ENCODE assay signal across 8 mouse cellular contexts in genomic region chr8:69653808-69654357, GRCm38 (mm10). TPM values are rescaled to one million over a fixed set of nuclear protein-coding genes. Genes with fewer than 3 reads are reported as not detected.
DNase-seq lines count a peak whose midpoint lies in the region; ATAC-seq and TF ChIP-seq lines count a peak whose summit lies in the region.

No protein-coding gene starts in this region.

- DNase-seq in kidney, postnatal 0 days (ENCODE audit: low spot score): no peak
- no peak for DNase-seq in kidney, postnatal 4 days
- no peak for DNase-seq in embryonic facial prominence, embryonic 14.5 days (ENCODE audit: low spot score)
- no peak for DNase-seq in hindbrain, postnatal 0 days (ENCODE audit: low spot score)
- DNase-seq in midbrain, postnatal 0 days (ENCODE audit: low spot score): peak; percentile 0
- DNase-seq in urinary bladder, postnatal 36 days (ENCODE audit: low spot score in 2 of 2): no peak
- DNase-seq in layer of hippocampus, adult 11-12 months (ENCODE audit: low spot score): no peak

- H3K4me1 ChIP-seq in kidney, postnatal 0 days (replicated peaks; ENCODE audit: insufficient read depth, low read length): 0 out of 2 replicates have a peak, but pooled peaks cover 5% of the 10 kb centered on the region
- H3K4me1 ChIP-seq in embryonic facial prominence, embryonic 14.5 days (ENCODE audit: control insufficient read depth, insufficient read depth, low read length): 0 out of 2 replicates have a peak, but pooled peaks cover 6% of the 10 kb centered on the region
- peaks cover 5% of the 10 kb centered on the region; the same call in 1 of the 2 replicates for H3K4me1 ChIP-seq in hindbrain, postnatal 0 days (ENCODE audit: insufficient read depth, low read length)
- no peaks in the 10 kb centered on the region for H3K4me1 ChIP-seq in midbrain, postnatal 0 days (ENCODE audit: insufficient read depth, low read length)

- H3K4me2 ChIP-seq in kidney, postnatal 0 days (ENCODE audit: low read length): peak overlapping the region; percentile 86
- peak overlapping the region; percentile 85 for H3K4me2 ChIP-seq in embryonic facial prominence, embryonic 14.5 days (ENCODE audit: low read depth, low read length)
- peak overlapping the region; percentile 91 for H3K4me2 ChIP-seq in hindbrain, postnatal 0 days (ENCODE audit: low read depth, low read length)
- peak overlapping the region; percentile 83 for H3K4me2 ChIP-seq in midbrain, postnatal 0 days (ENCODE audit: low read depth, low read length, poor library complexity, severe bottlenecking)

- ATAC-seq in kidney, postnatal 0 days (replicated peaks; ENCODE audit: low FRiP score, low read depth): no peak
- no peak for ATAC-seq in embryonic facial prominence, embryonic 14.5 days (ENCODE audit: low read depth)
- ATAC-seq in hindbrain, postnatal 0 days: peak; percentile 25
- ATAC-seq in midbrain, postnatal 0 days (ENCODE audit: low FRiP score): peak; percentile 21
- ATAC-seq in megakaryocyte progenitor cell, adult 5-6 weeks (replicated peaks; ENCODE audit: poor library complexity): no peak

- H3K9ac ChIP-seq in kidney, postnatal 0 days (ENCODE audit: low read depth, low read length): peak overlapping the region; percentile 72; the same call in 1 of the 2 replicates
- H3K9ac ChIP-seq in embryonic facial prominence, embryonic 14.5 days (ENCODE audit: low read depth, low read length): peak overlapping the region; percentile 69; the same call in 1 of the 2 replicates
- H3K9ac ChIP-seq in hindbrain, postnatal 0 days (replicated peaks; ENCODE audit: low read length): peak overlapping the region; percentile 74
- no peak overlapping the region for H3K9ac ChIP-seq in midbrain, postnatal 0 days (replicated peaks; ENCODE audit: low read length, poor library complexity, severe bottlenecking)

- no peaks in the 10 kb centered on the region for H3K36me3 ChIP-seq in kidney, postnatal 0 days (ENCODE audit: insufficient read depth, low read length)
- H3K36me3 ChIP-seq in embryonic facial prominence, embryonic 14.5 days (ENCODE audit: control insufficient read depth, insufficient read depth, low read length): no peaks in the 10 kb centered on the region
- H3K36me3 ChIP-seq in hindbrain, postnatal 0 days (ENCODE audit: insufficient read depth, low read length): no peaks in the 10 kb centered on the region
- H3K36me3 ChIP-seq in midbrain, postnatal 0 days (ENCODE audit: insufficient read depth, low read length): no peaks in the 10 kb centered on the region

- 48% methylated on average over 10 of the region's 10 CpGs for WGBS in kidney, postnatal 0 days
- 41% methylated on average over 10 of the region's 10 CpGs for WGBS in embryonic facial prominence, embryonic 14.5 days
- WGBS in hindbrain, postnatal 0 days: 43% methylated on average over 10 of the region's 10 CpGs
- WGBS in midbrain, postnatal 0 days: 40% methylated on average over 10 of the region's 10 CpGs

- H3K9me3 ChIP-seq in kidney, postnatal 0 days (replicated peaks; ENCODE audit: low read length): no peaks in the 10 kb centered on the region
- 0 out of 2 replicates have a peak, but pooled peaks cover 3% of the 10 kb centered on the region for H3K9me3 ChIP-seq in embryonic facial prominence, embryonic 14.5 days (ENCODE audit: control insufficient read depth, low read length)
- no peaks in the 10 kb centered on the region for H3K9me3 ChIP-seq in hindbrain, postnatal 0 days (ENCODE audit: low read length)
- no peaks in the 10 kb centered on the region for H3K9me3 ChIP-seq in midbrain, postnatal 0 days (ENCODE audit: low read length)

- peak overlapping the region; percentile 40 for H3K4me3 ChIP-seq in kidney, postnatal 0 days (replicated peaks; ENCODE audit: low read depth, low read length)
- peak overlapping the region; percentile 57 for H3K4me3 ChIP-seq in embryonic facial prominence, embryonic 14.5 days (ENCODE audit: low read depth, low read length)
- H3K4me3 ChIP-seq in hindbrain, postnatal 0 days (ENCODE audit: low read length): peak overlapping the region; percentile 66
- H3K4me3 ChIP-seq in midbrain, postnatal 0 days (ENCODE audit: low read depth, low read length): peak overlapping the region; percentile 65

- TF ChIP-seq CTCF in kidney, postnatal 0 days (IDR thresholded peaks at IDR 0.05; ENCODE audit: low read depth): 0 out of 2 replicates have a peak, but pooled peaks have one; percentile 15
- TF ChIP-seq CTCF in hindbrain, postnatal 0 days (IDR thresholded peaks at IDR 0.05; ENCODE audit: low read depth): peak; percentile 24; the same call in 1 of the 2 replicates
- no peak; the same call in 1 of the 2 replicates for TF ChIP-seq CTCF in midbrain, postnatal 0 days (IDR thresholded peaks at IDR 0.05)

- H3K27me3 ChIP-seq in kidney, postnatal 0 days (ENCODE audit: insufficient read depth, low read length): no peaks in the 10 kb centered on the region
- H3K27me3 ChIP-seq in embryonic facial prominence, embryonic 14.5 days (replicated peaks; ENCODE audit: control insufficient read depth, insufficient read depth, low read length): no peaks in the 10 kb centered on the region
- H3K27me3 ChIP-seq in hindbrain, postnatal 0 days (ENCODE audit: insufficient read depth, low read length): no peaks in the 10 kb centered on the region
- no peaks in the 10 kb centered on the region for H3K27me3 ChIP-seq in midbrain, postnatal 0 days (ENCODE audit: insufficient read depth, low read length)

- H3K27ac ChIP-seq in kidney, postnatal 0 days: no peak overlapping the region
- no peak overlapping the region for H3K27ac ChIP-seq in embryonic facial prominence, embryonic 14.5 days (replicated peaks; ENCODE audit: low read depth, low read length)
- H3K27ac ChIP-seq in hindbrain, postnatal 0 days: peak overlapping the region; percentile 84; the same call in 1 of the 2 replicates
- H3K27ac ChIP-seq in midbrain, postnatal 0 days (ENCODE audit: low read depth, low read length): peak overlapping the region; percentile 82; the same call in 1 of the 2 replicates

RNA-seq across cellular contexts. Expression of gene Zfp964, which starts 0.4 kb away (rescaled TPM):
- polyA plus RNA-seq in kidney, postnatal 0 days (2015; fragmentation: Nextera tagmentation; extraction: Ambion mirVana): 1.4 and 1.5 TPM in 2 replicates
- 1.5 and 1.8 TPM in 2 replicates for polyA plus RNA-seq in embryonic facial prominence, embryonic 14.5 days (2014; fragmentation: Nextera tagmentation; extraction: Ambion mirVana)
- total RNA-seq in hindbrain, postnatal 0 days (2014; rRNA removed): 3.0 and 6.3 TPM in 2 replicates
- polyA plus RNA-seq in hindbrain, postnatal 0 days (2015; fragmentation: Nextera tagmentation; extraction: Ambion mirVana): 0.93 and 1.4 TPM in 2 replicates
- total RNA-seq in midbrain, postnatal 0 days (2014; rRNA removed): 3.6 and 5.9 TPM in 2 replicates
- 0.99 and 1.2 TPM in 2 replicates for polyA plus RNA-seq in midbrain, postnatal 0 days (2015; fragmentation: Nextera tagmentation; extraction: Ambion mirVana)
- total RNA-seq in megakaryocyte progenitor cell, adult 5-6 weeks (2015): 0.29 TPM in 1 of 2 replicates, not detected in the other
- total RNA-seq in megakaryocyte progenitor cell, adult 5-6 weeks (2017): 0.04 and 0.24 TPM in 2 replicates

RNA-seq across cellular contexts. Expression of gene Zfp868, which starts 28.5 kb away (rescaled TPM):
- 18.1 and 19.4 TPM in 2 replicates for polyA plus RNA-seq in kidney, postnatal 0 days (2015; fragmentation: Nextera tagmentation; extraction: Ambion mirVana)
- polyA plus RNA-seq in embryonic facial prominence, embryonic 14.5 days (2014; fragmentation: Nextera tagmentation; extraction: Ambion mirVana): 17.3 and 19.8 TPM in 2 replicates
- 23.1 and 23.9 TPM in 2 replicates for total RNA-seq in hindbrain, postnatal 0 days (2014; rRNA removed)
- polyA plus RNA-seq in hindbrain, postnatal 0 days (2015; fragmentation: Nextera tagmentation; extraction: Ambion mirVana): 21.7 and 23.4 TPM in 2 replicates
- total RNA-seq in midbrain, postnatal 0 days (2014; rRNA removed): 22.4 and 29.3 TPM in 2 replicates
- 21.5 and 26.0 TPM in 2 replicates for polyA plus RNA-seq in midbrain, postnatal 0 days (2015; fragmentation: Nextera tagmentation; extraction: Ambion mirVana)
- 26.2 and 28.0 TPM in 2 replicates for total RNA-seq in megakaryocyte progenitor cell, adult 5-6 weeks (2015)
- 12.4 and 15.5 TPM in 2 replicates for total RNA-seq in megakaryocyte progenitor cell, adult 5-6 weeks (2017)

RNA-seq across cellular contexts. Expression of gene Zfp869, which starts 56.6 kb away (rescaled TPM):
- polyA plus RNA-seq in kidney, postnatal 0 days (2015; fragmentation: Nextera tagmentation; extraction: Ambion mirVana): 21.6 and 24.5 TPM in 2 replicates
- 24.7 and 30.1 TPM in 2 replicates for polyA plus RNA-seq in embryonic facial prominence, embryonic 14.5 days (2014; fragmentation: Nextera tagmentation; extraction: Ambion mirVana)
- total RNA-seq in hindbrain, postnatal 0 days (2014; rRNA removed): 9.5 and 16.1 TPM in 2 replicates
- 17.5 and 18.4 TPM in 2 replicates for polyA plus RNA-seq in hindbrain, postnatal 0 days (2015; fragmentation: Nextera tagmentation; extraction: Ambion mirVana)
- total RNA-seq in midbrain, postnatal 0 days (2014; rRNA removed): 14.6 and 17.5 TPM in 2 replicates
- polyA plus RNA-seq in midbrain, postnatal 0 days (2015; fragmentation: Nextera tagmentation; extraction: Ambion mirVana): 14.4 and 15.5 TPM in 2 replicates
- total RNA-seq in megakaryocyte progenitor cell, adult 5-6 weeks (2015): 21.3 and 25.2 TPM in 2 replicates
- total RNA-seq in megakaryocyte progenitor cell, adult 5-6 weeks (2017): 23.5 and 33.6 TPM in 2 replicates

Comparison
In these comparisons a context has a peak if more than half of its experiments do, and no peak if none do; other contexts are left out.
1. ATAC-seq: peak in hindbrain, postnatal 0 days (single experiment) and midbrain, postnatal 0 days (single experiment); none in kidney, postnatal 0 days (single experiment), embryonic facial prominence, embryonic 14.5 days (single experiment) and megakaryocyte progenitor cell, adult 5-6 weeks (single experiment).
2. H3K27ac ChIP-seq: peak in hindbrain, postnatal 0 days (single experiment) and midbrain, postnatal 0 days (single experiment); none in kidney, postnatal 0 days (single experiment) and embryonic facial prominence, embryonic 14.5 days (single experiment).
3. Peak in every context shown above with its lines, with median percentiles within 50 percentile points of each other: H3K4me2 ChIP-seq and H3K4me3 ChIP-seq.